Mouse (Mus musculus): ENCODE results near the gene Lsp1.
A peak's percentile ranks its signal among the peaks of the same experiment; 100 is the strongest.

Lsp1 gene

DNA sequence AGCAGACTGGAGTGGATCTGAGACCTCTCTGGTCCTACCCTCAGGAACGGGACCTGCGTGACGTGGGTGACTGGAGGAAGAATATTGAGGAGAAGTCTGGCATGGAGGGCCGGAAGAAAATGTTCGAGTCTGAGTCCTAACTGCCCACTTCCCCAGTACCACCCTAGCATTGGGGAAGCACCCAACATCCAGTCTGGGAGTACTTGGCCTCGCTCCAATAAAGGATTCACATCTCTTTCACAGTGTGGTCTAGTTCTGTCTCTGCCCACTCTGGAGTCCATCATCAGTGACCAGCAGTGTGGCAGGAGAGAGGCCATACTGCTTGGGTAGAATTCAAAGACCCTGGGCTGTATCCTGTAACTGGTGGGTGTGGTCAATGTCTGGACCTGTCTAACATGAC lies 16.4 kb upstream of the Lsp1 start:
- peak; percentile 18 for DNase-seq (ENCODE audit: low read depth, low spot score)

GRCm38 (mm10) chr7:142445324-142445723 lies 15.3 kb upstream of the Lsp1 start:
- DNase-seq (ENCODE audit: low read depth, low spot score), result no peak

- no peak for DNase-seq (ENCODE audit: low read depth, low spot score)
Measured at GRCm38 (mm10) chr7:142446264-142446663, 14.3 kb upstream of the Lsp1 start.

GRCm38 (mm10) chr7:142449038-142449617 lies 11.5 kb upstream of the Lsp1 start:
- peak; percentile 48 for DNase-seq (ENCODE audit: low read depth, low spot score)

DNA sequence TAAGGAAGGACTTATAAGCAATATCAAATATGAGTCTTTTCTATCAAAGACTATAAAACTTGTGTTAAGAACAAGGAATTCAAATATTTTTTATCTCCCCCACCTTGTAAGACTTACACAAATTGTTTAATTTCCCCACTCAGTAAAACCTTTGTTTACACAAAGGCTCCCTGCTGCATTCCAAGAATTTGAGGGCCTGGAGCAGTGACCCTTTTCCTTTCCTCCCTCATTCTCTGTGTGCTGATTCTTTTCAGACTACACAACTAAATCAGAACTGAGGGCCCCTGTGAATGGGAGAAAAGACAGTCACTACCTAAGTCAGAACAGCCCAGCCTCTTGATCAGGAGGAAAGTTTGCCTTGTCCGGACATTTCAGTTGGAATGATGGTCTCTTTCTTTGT lies 5.9 kb upstream of the Lsp1 start:
- no peak for DNase-seq (ENCODE audit: low read depth, low spot score)

DNA sequence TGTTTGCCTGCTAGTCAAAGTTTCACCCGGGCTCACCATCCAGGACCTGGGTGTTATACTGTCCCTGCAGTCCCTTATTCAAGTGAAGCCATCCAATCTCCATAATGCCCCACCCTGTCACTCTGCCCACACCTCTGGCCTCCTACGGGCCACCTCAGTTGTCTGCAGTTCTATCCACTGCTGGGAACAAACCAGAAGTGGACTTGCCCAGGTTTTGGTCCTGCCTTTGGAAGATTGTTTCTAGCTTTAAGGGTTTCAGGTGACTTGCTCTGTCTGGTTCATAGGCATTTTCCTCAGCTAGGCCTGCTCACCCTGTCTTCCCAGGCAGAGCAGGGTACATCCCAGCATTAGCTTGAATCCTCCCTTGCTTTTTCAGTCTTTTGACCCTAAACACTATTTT lies 5.4 kb upstream of the Lsp1 start:
- DNase-seq (ENCODE audit: low read depth, low spot score), result no peak

DNA sequence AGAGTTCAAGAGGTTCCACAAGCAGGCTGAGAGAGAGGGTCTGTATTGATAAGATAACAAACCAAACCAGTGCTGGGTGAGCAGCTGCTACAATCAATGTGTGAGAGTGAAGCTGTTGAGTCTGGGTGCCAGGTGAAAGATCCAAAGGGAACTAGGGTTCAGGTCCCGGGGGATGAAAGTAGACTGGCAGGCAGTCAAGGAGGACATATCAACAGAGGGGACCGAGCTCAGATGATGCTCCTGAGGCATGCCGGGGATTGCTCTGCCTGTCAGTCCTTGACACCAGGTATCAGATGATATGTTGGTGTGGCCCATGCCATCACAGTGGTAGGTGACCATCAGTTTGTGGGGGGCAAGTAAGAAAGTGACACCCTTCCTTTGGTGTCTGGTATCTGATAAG lies 3.8 kb upstream of the Lsp1 start:
- DNase-seq (ENCODE audit: low read depth, low spot score), result no peak

DNA sequence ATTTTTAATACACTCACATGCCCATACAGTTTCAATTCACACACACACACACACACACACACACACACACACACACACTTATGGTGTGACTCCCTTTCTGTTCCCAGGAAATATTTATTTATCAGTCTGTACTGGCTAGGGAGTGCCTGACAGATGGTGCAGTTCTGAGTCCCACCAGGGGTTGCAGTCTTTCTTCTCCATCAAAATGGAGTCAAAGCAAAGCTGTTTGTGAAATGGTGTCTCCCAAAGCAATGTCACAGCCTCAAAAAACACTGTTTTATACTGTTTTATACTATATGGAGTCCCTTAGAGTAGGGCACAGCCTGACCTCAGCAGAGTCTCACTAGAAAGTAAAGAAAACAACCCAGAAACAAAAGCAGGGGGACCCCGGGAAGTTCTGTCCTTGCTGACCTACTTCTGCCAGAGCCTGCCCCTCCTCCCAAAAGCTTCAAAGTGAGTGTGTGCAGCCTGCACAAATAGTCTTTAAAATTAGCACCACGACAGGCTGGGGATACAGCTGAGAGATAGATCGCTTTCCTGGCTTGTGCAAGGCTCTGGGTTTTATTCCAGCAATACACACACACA lies 3.3 kb upstream of the Lsp1 start:
- peak; percentile 93 for DNase-seq (ENCODE audit: low read depth, low spot score)

- DNase-seq (ENCODE audit: low read depth, low spot score), result peak; percentile 42
Measured at GRCm38 (mm10) chr7:142458026-142458425, 2.6 kb upstream of the Lsp1 start.

GRCm38 (mm10) chr7:142458676-142459298 lies 1.8 kb upstream of the Lsp1 start:
- DNase-seq (ENCODE audit: low read depth, low spot score), result no peak

DNA sequence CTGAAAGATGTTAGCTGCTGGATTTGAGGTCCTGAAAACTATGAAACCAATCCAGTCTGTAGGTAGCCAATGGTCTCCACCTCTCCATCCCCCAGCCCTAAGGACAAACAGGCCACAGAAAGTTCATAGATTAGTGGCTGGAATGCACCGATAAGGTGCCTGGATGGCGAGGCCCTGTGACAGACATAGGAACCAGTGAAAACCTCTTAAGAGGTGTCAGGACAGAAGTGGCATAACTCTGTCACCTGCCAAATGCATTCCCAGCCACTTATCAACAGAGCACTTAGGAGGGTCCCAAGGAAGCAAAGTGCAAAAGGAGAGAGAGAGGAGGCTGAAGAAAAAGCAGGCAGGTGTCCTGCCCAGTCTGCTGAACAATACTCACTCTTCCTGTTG lies 1.3 kb upstream of the Lsp1 start:
- no peak for DNase-seq (ENCODE audit: low read depth, low spot score)

DNA sequence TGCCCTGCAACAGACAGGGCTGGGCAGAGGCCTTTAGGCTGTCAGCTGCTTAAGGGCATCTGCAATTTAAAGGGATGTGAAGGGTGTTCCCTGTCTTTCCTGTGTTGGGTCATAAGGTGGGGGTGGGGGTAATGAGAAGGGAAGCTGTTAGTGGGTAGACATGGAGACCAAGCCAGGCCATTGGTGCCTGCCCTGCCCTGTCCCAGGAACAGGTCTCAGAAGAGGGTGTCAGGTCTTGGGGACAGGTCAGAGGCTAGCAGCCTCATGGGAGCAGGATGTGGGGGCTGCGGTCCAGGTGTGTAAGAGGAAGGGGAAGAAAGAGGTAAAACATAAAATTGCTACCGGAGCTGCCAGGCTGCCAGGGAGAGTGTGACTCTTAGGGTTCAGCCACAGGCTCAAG lies 837 bp downstream of the Lsp1 start:
- DNase-seq (ENCODE audit: low read depth, low spot score), result no peak

DNA sequence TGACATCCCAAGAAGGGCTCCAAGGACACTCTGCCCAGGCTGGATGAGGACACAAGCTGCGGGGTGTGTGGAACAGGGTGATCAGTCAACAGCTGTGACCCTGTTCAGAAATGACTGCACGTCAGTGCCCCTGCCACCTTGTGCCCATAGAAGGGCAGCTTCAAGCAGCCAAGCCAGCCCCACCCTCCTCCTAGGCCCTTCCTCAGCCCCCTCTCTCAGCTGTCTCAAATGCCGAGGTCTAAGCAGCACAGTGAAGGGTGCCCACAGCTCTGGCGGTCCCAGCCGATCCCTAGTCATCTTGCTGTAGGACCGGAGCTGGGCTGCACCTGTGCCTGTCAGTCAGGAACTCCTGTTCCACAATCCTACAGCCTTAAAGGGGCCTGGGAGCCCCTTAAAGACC lies 1.6 kb downstream of the Lsp1 start:
- DNase-seq (ENCODE audit: low read depth, low spot score), result no peak

DNA sequence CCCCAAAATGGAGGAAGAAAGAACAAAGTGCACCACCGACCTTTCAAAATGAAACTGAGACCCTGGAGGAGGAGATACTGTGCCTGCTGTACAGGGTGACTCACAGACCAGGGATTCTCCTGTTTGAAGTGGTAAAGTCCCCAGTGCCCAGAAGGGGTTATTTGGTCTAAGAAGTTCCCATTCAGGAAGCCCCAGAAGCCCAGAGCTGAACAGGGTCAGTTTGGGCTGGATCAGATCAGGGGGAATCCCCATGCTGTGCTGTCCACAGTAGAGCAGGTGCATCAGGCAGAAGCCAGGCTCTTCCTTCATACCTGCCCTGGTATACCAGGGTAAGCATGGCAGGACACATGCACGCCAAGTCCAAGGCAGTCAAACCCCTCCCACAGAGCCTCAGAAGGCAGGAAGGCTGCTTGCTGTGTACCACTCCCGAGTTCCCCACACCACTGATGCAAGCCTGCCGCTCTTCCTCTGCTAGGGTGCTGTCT lies 2.0 kb downstream of the Lsp1 start:
- no peak for DNase-seq (ENCODE audit: low read depth, low spot score)

DNA sequence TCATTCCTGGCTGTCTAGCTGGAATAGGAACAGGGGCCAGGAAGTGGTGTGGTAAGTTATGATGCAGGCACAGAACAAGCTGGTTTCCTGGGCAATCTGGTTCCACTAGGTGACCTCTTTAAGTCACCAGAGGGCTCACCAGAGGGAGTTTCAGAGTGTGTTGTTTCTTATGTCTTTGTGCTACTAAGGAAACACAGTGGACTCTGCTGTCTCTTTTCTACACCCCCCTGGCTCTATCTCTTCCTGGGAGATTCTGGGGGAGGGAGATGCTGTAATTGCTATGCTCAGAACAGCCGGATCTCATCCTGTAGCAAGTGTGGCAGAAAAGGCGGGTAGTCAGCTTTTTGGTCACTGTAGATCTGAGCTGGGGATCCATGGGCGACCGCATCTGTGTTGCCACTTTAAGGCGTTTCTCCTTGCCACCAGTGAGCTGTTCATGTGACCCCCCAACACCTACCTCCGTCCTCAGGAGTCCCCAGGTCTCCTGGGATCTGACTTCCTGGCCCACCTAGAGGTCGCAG lies 9.6 kb downstream of the Lsp1 start:
- DNase-seq (ENCODE audit: low read depth, low spot score), result peak; percentile 63

DNA sequence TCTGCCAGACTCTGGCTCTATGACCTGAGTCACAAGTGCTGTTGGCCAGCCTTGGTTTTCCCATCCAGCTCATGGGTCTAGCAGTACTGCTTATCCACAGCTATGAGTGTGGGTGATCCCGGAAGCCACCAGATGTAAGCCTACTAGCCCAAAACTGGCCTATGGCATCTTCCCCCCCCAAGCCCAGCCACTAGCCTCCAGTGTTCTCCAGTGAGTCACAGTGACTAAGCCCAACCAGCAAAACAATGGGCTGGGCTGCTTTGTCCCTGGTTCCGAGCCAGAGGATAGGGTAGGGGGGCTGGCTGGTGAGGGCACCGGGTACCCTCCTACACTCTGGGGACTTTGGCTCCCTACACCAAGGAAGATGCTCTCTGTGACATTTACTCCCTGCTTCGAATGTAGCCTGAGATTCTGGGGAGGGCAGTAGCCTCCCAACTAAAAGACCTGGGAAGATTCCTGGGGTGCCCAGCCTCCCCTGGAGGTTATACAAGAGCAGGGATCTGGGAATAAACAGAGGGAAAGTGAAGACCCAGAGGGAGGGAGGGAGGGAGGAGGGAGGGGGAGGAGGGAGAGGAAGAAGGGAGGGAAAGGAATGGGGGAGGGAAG lies 10.3 kb downstream of the Lsp1 start:
- peak; percentile 54 for DNase-seq (ENCODE audit: low read depth, low spot score)

GRCm38 (mm10) chr7:142471414-142471861 lies 10.8 kb downstream of the Lsp1 start:
- no peak for DNase-seq (ENCODE audit: low read depth, low spot score)

- no peak for DNase-seq (ENCODE audit: low read depth, low spot score)
Measured at GRCm38 (mm10) chr7:142471884-142472570, 11.4 kb downstream of the Lsp1 start.

DNA sequence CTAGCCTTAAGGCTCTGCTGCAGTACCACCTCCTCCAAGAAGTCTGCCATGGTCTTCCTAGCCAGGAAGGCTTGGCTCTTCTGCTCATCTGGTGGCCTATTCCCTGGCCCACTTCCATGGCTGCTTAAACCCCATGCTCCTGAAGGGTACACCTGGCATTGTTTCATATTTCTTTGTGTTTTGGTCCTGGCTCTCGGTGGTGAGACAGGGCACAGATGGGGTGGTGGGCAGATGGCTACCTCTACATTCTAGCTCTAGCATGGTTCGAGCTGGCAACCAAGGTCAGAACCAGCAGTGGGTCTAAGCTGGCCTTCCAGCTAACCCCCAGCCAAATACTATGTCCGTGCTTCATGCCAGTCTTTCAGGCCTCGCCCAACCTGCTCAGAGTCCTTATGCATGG lies 12.3 kb downstream of the Lsp1 start:
- peak; percentile 87 for DNase-seq (ENCODE audit: low read depth, low spot score)

DNA sequence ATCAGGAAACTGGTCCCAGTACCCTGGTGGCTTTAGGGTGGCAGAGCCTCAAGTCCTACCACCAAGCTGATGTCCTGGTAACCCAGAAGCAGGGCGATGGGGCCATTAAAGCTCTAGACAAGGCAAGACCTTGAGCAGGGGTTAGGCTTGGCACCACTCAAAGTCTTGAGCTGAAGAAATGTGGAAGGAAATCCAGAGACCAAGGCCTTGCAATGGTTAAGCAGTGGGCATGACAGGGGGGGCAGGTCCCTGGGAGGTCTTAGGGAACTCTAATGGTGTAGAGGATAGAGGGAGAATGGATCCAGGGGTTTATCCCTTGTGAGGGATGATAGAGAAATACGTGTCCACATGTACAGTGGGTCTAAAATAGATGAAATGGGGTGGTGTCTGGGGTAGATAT lies 12.9 kb downstream of the Lsp1 start:
- DNase-seq (ENCODE audit: low read depth, low spot score), result no peak

- DNase-seq (ENCODE audit: low read depth, low spot score), result no peak
Measured at GRCm38 (mm10) chr7:142474799-142475198, 14.2 kb downstream of the Lsp1 start.

- no peak for DNase-seq (ENCODE audit: low read depth, low spot score)
Measured at GRCm38 (mm10) chr7:142475641-142476040, 15.0 kb downstream of the Lsp1 start.
